Mouse (Mus musculus): ENCODE results near the gene Phf14. TPM values are rescaled to one million over a fixed set of nuclear protein-coding genes. Genes with fewer than 3 reads are reported as not detected.

The Phf14 gene
- polyA plus RNA-seq, 1 experiment = 9.6 TPM

DNA sequence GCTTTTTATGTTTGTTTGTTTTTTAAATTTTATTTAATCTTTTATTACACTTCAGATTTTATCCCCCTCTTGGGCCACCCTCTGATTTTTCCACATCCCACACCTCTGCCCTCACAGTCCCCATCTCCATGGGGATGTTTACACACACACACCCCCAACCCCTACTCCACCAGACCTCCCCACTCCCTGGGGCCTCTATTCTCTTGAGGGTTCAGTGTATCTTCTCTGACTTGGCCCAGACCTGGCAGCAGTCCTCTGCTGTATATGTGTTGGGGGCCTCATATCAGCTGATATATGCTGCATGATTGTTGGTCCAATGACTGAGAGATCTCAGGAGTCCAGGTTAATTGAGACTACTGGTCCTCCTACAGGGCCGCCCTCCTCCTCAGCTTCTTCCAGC, 86.2 kb downstream of the Phf14 start:
- 96% methylated on average over 1 of the region's 1 CpGs for WGBS
- no peaks in the 10 kb centered on the region for H3K27me3 ChIP-seq (ENCODE audit: control insufficient read depth, insufficient read depth, low read length)
- TF ChIP-seq POLR2A (IDR thresholded peaks at IDR 0.05; ENCODE audit: control insufficient read depth, extremely low read depth, insufficient read depth, low read length, poor library complexity) = no peak
- TF ChIP-seq CTCF (IDR thresholded peaks at IDR 0.05; ENCODE audit: borderline replicate concordance, control insufficient read depth, extremely low read depth, insufficient read depth, low read length, poor library complexity) = no peak

DNA sequence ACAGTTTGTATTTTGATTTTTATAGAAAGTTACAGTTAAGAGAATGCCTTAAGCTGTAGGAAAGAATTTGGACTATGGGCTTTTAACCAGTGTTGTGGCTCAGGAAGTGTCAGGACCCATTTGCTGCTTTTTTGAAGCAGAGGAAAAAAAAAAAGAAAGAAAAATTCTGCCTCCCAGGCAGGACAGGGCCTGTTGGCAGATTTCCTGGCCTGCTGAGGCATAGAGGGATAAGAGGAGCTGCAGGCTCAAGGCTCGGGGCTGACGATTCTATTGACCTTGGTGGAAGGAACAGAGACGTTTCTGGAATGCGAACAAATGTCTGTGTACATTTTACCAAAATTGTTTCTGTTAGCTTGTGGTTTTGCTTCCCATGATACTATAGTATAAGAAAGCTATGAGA, 91.0 kb downstream of the Phf14 start:
- Histone ChIP-seq H3K4me3 (ENCODE audit: control insufficient read depth, insufficient read depth, low read length) (no peak overlapping the region), H3K27me3 (ENCODE audit: control insufficient read depth, insufficient read depth, low read length) (no peaks in the 10 kb centered on the region), H3K36me3 (ENCODE audit: control insufficient read depth, insufficient read depth, low read length) (peaks cover 39% of the 10 kb centered on the region), H3K4me1 (replicated peaks; ENCODE audit: control insufficient read depth, insufficient read depth, low read length) (no peaks in the 10 kb centered on the region), H3K27ac (ENCODE audit: control insufficient read depth, insufficient read depth, low read length) (no peak overlapping the region)
- DNase-seq = no peak
- TF ChIP-seq POLR2A (IDR thresholded peaks at IDR 0.05; ENCODE audit: control insufficient read depth, extremely low read depth, insufficient read depth, low read length, poor library complexity) (no peak), CTCF (IDR thresholded peaks at IDR 0.05; ENCODE audit: borderline replicate concordance, control insufficient read depth, extremely low read depth, insufficient read depth, low read length, poor library complexity) (no peak)
- 95% methylated on average over 4 of the region's 4 CpGs for WGBS

More for the DNA sequence above, 86.2 kb downstream of the Phf14 start:
- peaks cover 36% of the 10 kb centered on the region for H3K36me3 ChIP-seq (ENCODE audit: control insufficient read depth, insufficient read depth, low read length)
- no peak overlapping the region for H3K27ac ChIP-seq (ENCODE audit: control insufficient read depth, insufficient read depth, low read length)
- no peak overlapping the region for H3K4me3 ChIP-seq (ENCODE audit: control insufficient read depth, insufficient read depth, low read length)
- DNase-seq = no peak
- H3K4me1 ChIP-seq (replicated peaks; ENCODE audit: control insufficient read depth, insufficient read depth, low read length) = no peaks in the 10 kb centered on the region

DNA sequence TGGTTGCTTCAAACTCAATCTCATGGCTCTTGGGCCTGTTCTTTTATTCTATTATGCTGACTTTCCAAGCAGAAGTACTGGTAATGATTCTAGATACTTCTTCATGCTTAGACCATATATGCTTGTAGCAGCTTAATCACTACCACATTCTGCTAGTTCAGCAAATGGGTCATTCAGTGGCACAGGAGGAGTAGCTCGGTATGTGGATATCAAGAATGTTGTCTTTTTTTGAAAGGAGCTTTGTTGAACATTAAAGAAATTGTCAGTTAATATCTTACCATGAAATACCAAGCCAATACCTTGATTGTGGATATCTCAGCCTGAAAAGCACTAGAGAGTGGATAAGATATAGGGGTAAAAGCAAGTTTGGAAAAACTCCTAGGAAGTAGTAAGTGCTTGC, 91.9 kb downstream of the Phf14 start:
- H3K4me3 ChIP-seq (ENCODE audit: control insufficient read depth, insufficient read depth, low read length) = no peak overlapping the region

DNA sequence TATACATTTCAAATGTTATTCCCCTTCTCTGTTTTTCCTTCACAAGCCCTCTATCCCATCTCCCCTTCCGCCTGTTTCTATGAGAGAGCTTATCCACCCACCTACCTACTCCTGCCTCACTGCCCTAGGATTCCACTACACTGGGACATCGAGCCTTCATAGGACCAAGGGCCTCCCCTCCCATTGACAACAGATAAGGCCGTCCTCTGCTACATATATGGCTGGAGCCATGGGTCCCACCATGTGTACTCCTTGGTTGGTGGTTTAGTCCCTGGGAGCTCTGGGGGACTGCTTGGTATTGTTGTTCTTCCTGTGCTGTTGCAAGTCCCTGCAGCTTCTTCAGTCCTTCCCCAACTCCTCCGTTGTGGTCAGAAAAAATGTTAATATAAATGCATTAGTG, 97.8 kb downstream of the Phf14 start:
- 93% methylated on average over 4 of the region's 4 CpGs for WGBS
- TF ChIP-seq CTCF (IDR thresholded peaks at IDR 0.05; ENCODE audit: borderline replicate concordance, control insufficient read depth, extremely low read depth, insufficient read depth, low read length, poor library complexity) (no peak), POLR2A (IDR thresholded peaks at IDR 0.05; ENCODE audit: control insufficient read depth, extremely low read depth, insufficient read depth, low read length, poor library complexity) (no peak)
- H3K4me1 ChIP-seq (replicated peaks; ENCODE audit: control insufficient read depth, insufficient read depth, low read length) = no peaks in the 10 kb centered on the region
- H3K27ac ChIP-seq (ENCODE audit: control insufficient read depth, insufficient read depth, low read length) = no peak overlapping the region
- no peak for DNase-seq
- 0 out of 2 replicates have a peak, but pooled peaks cover 4% of the 10 kb centered on the region for H3K36me3 ChIP-seq (ENCODE audit: control insufficient read depth, insufficient read depth, low read length)
- no peak overlapping the region for H3K4me3 ChIP-seq (ENCODE audit: control insufficient read depth, insufficient read depth, low read length)
- no peaks in the 10 kb centered on the region for H3K27me3 ChIP-seq (ENCODE audit: control insufficient read depth, insufficient read depth, low read length)

More for the DNA sequence above, 91.9 kb downstream of the Phf14 start:
- no peak for DNase-seq
- H3K36me3 ChIP-seq (ENCODE audit: control insufficient read depth, insufficient read depth, low read length) = peaks cover 39% of the 10 kb centered on the region
- TF ChIP-seq POLR2A (IDR thresholded peaks at IDR 0.05; ENCODE audit: control insufficient read depth, extremely low read depth, insufficient read depth, low read length, poor library complexity) (no peak), CTCF (IDR thresholded peaks at IDR 0.05; ENCODE audit: borderline replicate concordance, control insufficient read depth, extremely low read depth, insufficient read depth, low read length, poor library complexity) (no peak)
- WGBS = 98% methylated on average over 1 of the region's 1 CpGs
- no peak overlapping the region for H3K27ac ChIP-seq (ENCODE audit: control insufficient read depth, insufficient read depth, low read length)
- H3K4me1 ChIP-seq (replicated peaks; ENCODE audit: control insufficient read depth, insufficient read depth, low read length) = no peaks in the 10 kb centered on the region
- H3K27me3 ChIP-seq (ENCODE audit: control insufficient read depth, insufficient read depth, low read length) = no peaks in the 10 kb centered on the region

DNA sequence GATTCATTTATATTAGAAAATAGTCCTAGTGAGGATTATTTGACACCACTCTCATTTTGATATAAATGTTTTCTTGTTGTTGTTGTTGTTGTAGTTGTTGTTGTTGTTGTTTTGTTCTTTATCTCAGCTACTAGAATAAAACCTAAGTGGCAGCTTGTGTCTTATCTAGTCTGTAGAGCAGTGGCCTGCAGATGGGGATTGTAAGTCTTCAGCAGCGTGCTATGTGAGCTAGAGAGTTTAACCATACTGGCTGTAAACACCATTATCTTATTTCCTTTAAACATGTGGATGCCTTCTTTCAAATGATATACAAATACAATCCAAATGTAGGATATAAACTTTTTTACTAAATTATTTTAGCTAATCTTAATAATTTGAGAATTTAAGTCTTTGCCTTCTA, 98.4 kb downstream of the Phf14 start:
- no peaks in the 10 kb centered on the region for H3K27me3 ChIP-seq (ENCODE audit: control insufficient read depth, insufficient read depth, low read length)
- H3K4me1 ChIP-seq (replicated peaks; ENCODE audit: control insufficient read depth, insufficient read depth, low read length) = no peaks in the 10 kb centered on the region
- WGBS = 87% methylated on average over 1 of the region's 1 CpGs
- no peak overlapping the region for H3K4me3 ChIP-seq (ENCODE audit: control insufficient read depth, insufficient read depth, low read length)
- TF ChIP-seq POLR2A (IDR thresholded peaks at IDR 0.05; ENCODE audit: control insufficient read depth, extremely low read depth, insufficient read depth, low read length, poor library complexity) (no peak), CTCF (IDR thresholded peaks at IDR 0.05; ENCODE audit: borderline replicate concordance, control insufficient read depth, extremely low read depth, insufficient read depth, low read length, poor library complexity) (no peak)
- no peak overlapping the region for H3K27ac ChIP-seq (ENCODE audit: control insufficient read depth, insufficient read depth, low read length)
- H3K36me3 ChIP-seq (ENCODE audit: control insufficient read depth, insufficient read depth, low read length) = 0 out of 2 replicates have a peak, but pooled peaks cover 4% of the 10 kb centered on the region
- DNase-seq = no peak

DNA sequence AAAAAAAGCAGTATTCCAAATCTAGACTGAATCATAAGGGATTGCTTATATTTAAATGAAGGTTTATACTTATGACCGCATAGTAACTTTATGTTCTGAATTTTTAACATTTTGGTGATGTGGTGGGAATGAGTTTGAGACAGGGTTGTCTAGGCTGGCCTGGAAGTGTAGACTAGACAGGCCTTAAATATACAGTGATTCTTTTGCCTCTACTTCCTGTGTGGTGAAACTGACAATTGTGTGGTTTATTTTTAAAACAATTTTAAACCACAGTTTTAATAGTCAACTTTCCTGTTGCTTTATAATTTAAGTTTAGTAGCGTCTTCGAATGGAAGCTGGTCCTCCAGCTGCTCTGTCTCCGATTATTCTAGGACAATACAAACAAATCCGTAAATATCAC, 104.5 kb downstream of the Phf14 start:
- DNase-seq = no peak
- Histone ChIP-seq H3K27me3 (ENCODE audit: control insufficient read depth, insufficient read depth, low read length) (no peaks in the 10 kb centered on the region), H3K4me3 (ENCODE audit: control insufficient read depth, insufficient read depth, low read length) (no peak overlapping the region), H3K36me3 (ENCODE audit: control insufficient read depth, insufficient read depth, low read length) (no peaks in the 10 kb centered on the region), H3K27ac (ENCODE audit: control insufficient read depth, insufficient read depth, low read length) (no peak overlapping the region), H3K4me1 (replicated peaks; ENCODE audit: control insufficient read depth, insufficient read depth, low read length) (peaks cover 2% of the 10 kb centered on the region; the same call in 1 of the 2 replicates)
- WGBS = 40% methylated on average over 5 of the region's 5 CpGs
- TF ChIP-seq POLR2A (IDR thresholded peaks at IDR 0.05; ENCODE audit: control insufficient read depth, extremely low read depth, insufficient read depth, low read length, poor library complexity) (no peak), CTCF (IDR thresholded peaks at IDR 0.05; ENCODE audit: borderline replicate concordance, control insufficient read depth, extremely low read depth, insufficient read depth, low read length, poor library complexity) (no peak)

DNA sequence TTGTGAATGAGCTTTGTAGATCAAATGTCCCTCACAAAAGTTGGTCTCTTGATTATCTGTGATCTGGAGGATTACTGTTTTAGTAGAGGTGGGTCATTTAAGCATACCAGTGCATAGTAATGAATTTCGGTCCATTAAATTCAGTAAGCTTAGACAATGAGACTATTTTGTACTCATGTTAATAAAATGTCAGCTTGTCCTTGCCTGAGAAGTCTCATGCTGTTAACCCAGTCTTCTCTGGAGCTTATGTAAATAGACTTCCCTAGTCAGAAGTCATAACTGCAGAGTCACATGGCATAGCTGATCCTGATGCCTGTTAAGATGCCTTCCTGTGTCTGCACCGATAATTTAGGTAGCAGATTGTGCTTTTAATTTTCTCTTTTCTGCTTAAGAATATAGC, 106.4 kb downstream of the Phf14 start:
- Histone ChIP-seq H3K27me3 (ENCODE audit: control insufficient read depth, insufficient read depth, low read length) (no peaks in the 10 kb centered on the region), H3K27ac (ENCODE audit: control insufficient read depth, insufficient read depth, low read length) (no peak overlapping the region), H3K4me3 (ENCODE audit: control insufficient read depth, insufficient read depth, low read length) (no peak overlapping the region), H3K4me1 (replicated peaks; ENCODE audit: control insufficient read depth, insufficient read depth, low read length) (peaks cover 2% of the 10 kb centered on the region; the same call in 1 of the 2 replicates), H3K36me3 (ENCODE audit: control insufficient read depth, insufficient read depth, low read length) (no peaks in the 10 kb centered on the region)
- TF ChIP-seq CTCF (IDR thresholded peaks at IDR 0.05; ENCODE audit: borderline replicate concordance, control insufficient read depth, extremely low read depth, insufficient read depth, low read length, poor library complexity) (no peak), POLR2A (IDR thresholded peaks at IDR 0.05; ENCODE audit: control insufficient read depth, extremely low read depth, insufficient read depth, low read length, poor library complexity) (no peak)
- no peak for DNase-seq
- WGBS = 66% methylated on average over 2 of the region's 2 CpGs

Data from thymus, adult 2 months (tissue).